Mouse (Mus musculus) heart, embryonic 13.5 days (tissue): ENCODE data around the gene Cadps2. TPM values are rescaled to one million over a fixed set of nuclear protein-coding genes. Genes with fewer than 3 reads are reported as not detected.

Source experiments
- ATAC-seq: fragments of 200-750 bp; cut with Nextera tagmentation; 2 replicates; pipeline ENCODE4 v1.8.0; 2017; ENCODE audit warnings: moderate TSS enrichment; ENCODE audit not compliant: insufficient number of reproducible peaks, low FRiP score, low TSS enrichment; ENCODE audit errors: extremely low read depth
- H3K27ac ChIP-seq: fragments of 300-500 bp; sonication (generic); replicated peaks from 2 replicates; pipeline ENCODE4 v1.5.1; 2015; ENCODE audit warnings: moderate library complexity, mild to moderate bottlenecking, inconsistent platforms
- H3K27me3 ChIP-seq: fragments of 300-500 bp; sonication (generic); replicated peaks from 2 replicates; pipeline ENCODE4 v1.6.1; 2015; ENCODE audit warnings: mild to moderate bottlenecking, inconsistent platforms
- H3K36me3 ChIP-seq: fragments of 300-500 bp; sonication (generic); 2 replicates; pipeline ENCODE4 v1.6.1; 2015; ENCODE audit warnings: mild to moderate bottlenecking, inconsistent platforms
- H3K4me1 ChIP-seq: fragments of 300-500 bp; sonication (generic); 2 replicates; pipeline ENCODE4 v1.6.1; 2015; ENCODE audit warnings: inconsistent platforms
- H3K4me2 ChIP-seq: fragments of 300-500 bp; sonication (generic); 2 replicates; pipeline ENCODE4 v1.6.1; 2015; ENCODE audit warnings: inconsistent platforms, mild to moderate bottlenecking, moderate library complexity
- H3K4me3 ChIP-seq: fragments of 300-500 bp; sonication (generic); 2 replicates; pipeline ENCODE4 v1.5.1; 2015; ENCODE audit warnings: moderate library complexity, mild to moderate bottlenecking, inconsistent platforms
- H3K9ac ChIP-seq: fragments of 300-500 bp; sonication (generic); 2 replicates; pipeline ENCODE4 v1.6.1; 2015; ENCODE audit warnings: inconsistent platforms, mild to moderate bottlenecking, moderate library complexity
- H3K9me3 ChIP-seq: fragments of 300-500 bp; sonication (generic); 2 replicates; pipeline ENCODE4 v1.6.1; 2016; ENCODE audit warnings: inconsistent platforms
- WGBS: fragments of 180-500 bp; shearing (Covaris S2); methylation state at CpG from one replicate; pipeline ENCODE4 v1.1.7; 2015; ENCODE audit warnings: mixed read lengths; 5-methylcytosine and 5-hydroxymethylcytosine counted together
- polyA plus RNA-seq: library from polyadenylated mRNA; unstranded; fragments of >200 nt; fragmentation: Nextera tagmentation; extraction: Ambion mirVana; gene quantifications from 2 replicates; pipeline ENCODE4 v1.2.1, GENCODE M21; 2015

Gene Cadps2
- polyA plus RNA-seq, 1 experiment from 2014 or later, result 0.78 TPM

- H3K4me3 ChIP-seq, result no peak overlapping the region
- 3% methylated on average over 15 of the region's 15 CpGs for WGBS
- no peak for ATAC-seq
Measured at GRCm38 (mm10) chr6:23243821-23244760, 595.1 kb downstream of the Cadps2 start.

More at GRCm38 (mm10) chr6:23243821-23244760, 595.1 kb downstream of the Cadps2 start:
- Histone ChIP-seq H3K9ac (no peak overlapping the region), H3K4me2 (no peak overlapping the region), H3K4me1 (peaks cover 20% of the 10 kb centered on the region), H3K27me3 (peaks cover 83% of the 10 kb centered on the region), H3K36me3 (no peaks in the 10 kb centered on the region), H3K9me3 (no peaks in the 10 kb centered on the region), H3K27ac (no peak overlapping the region)

Other genes starting within 250 kb of the Cadps2 start
- not detected in 2 replicates for gene Rnf133, start 189.1 kb downstream of the Cadps2 start, polyA plus RNA-seq
- gene Rnf148, start 184.3 kb downstream of the Cadps2 start, polyA plus RNA-seq, result not detected in 2 replicates
- gene Tas2r118, start 130.6 kb upstream of the Cadps2 start, polyA plus RNA-seq, result not detected in 2 replicates